In genomic region chr10:80104181-80104580, GRCm38 (mm10) we compare ENCODE assay signal across 29 mouse cellular contexts. TPM values are rescaled to one million over a fixed set of nuclear protein-coding genes. Genes with fewer than 3 reads are reported as not detected.
DNase-seq lines count a peak whose midpoint lies in the region; ATAC-seq and TF ChIP-seq lines count a peak whose summit lies in the region.
"Had no signal": no experiment of that assay in that cellular context is flagged by ENCODE, and none has a peak within 500 bp of the region (broad histone marks: within the 10 kb centered on the region; RNA-seq: fewer than 3 reads in every experiment).

No protein-coding gene starts in this region.

- no peak overlapping the region for H3K4me3 ChIP-seq in bone marrow macrophage, adult 2 months (ENCODE audit: insufficient read depth, low read length)
- no peak overlapping the region for H3K4me3 ChIP-seq in kidney, embryonic 15.5 days (replicated peaks)
- H3K4me3 ChIP-seq: heart, embryonic 12.5 days; hindbrain, embryonic 10.5 days; intestine, embryonic 15.5 days; midbrain, embryonic 12.5 days; stomach, embryonic 15.5 days had no signal

- H3K4me1 ChIP-seq in bone marrow macrophage, adult 2 months (ENCODE audit: control insufficient read depth, insufficient read depth, low read length): peaks cover 59% of the 10 kb centered on the region
- H3K4me1 ChIP-seq in kidney, embryonic 15.5 days: peaks cover 33% of the 10 kb centered on the region

- no peaks in the 10 kb centered on the region for H3K9me3 ChIP-seq in kidney, embryonic 15.5 days (replicated peaks)
- H3K9me3 ChIP-seq: heart, embryonic 12.5 days; hindbrain, embryonic 10.5 days; intestine, embryonic 15.5 days; midbrain, embryonic 12.5 days; stomach, embryonic 15.5 days had no signal

- TF ChIP-seq CTCF in bone marrow macrophage, adult 2 months (IDR thresholded peaks at IDR 0.05; ENCODE audit: low read depth, low read length): no peak

- H3K27ac ChIP-seq in bone marrow macrophage, adult 2 months (ENCODE audit: insufficient read depth, low read depth, low read length): 0 out of 2 replicates have a peak overlapping the region, but pooled peaks have one; percentile 79
- H3K27ac ChIP-seq in kidney, embryonic 15.5 days: no peak overlapping the region
- H3K27ac ChIP-seq: hindbrain, embryonic 10.5 days; intestine, embryonic 15.5 days; midbrain, embryonic 12.5 days; stomach, embryonic 15.5 days had no signal

- no peak for ATAC-seq in kidney, embryonic 15.5 days (replicated peaks; ENCODE audit: low FRiP score)
- ATAC-seq: forebrain, embryonic 16.5 days; hindbrain, embryonic 16.5 days; intestine, embryonic 15.5 days; lung, postnatal 0 days had no signal

- DNase-seq in adrenal gland, postnatal 10 days: peak; percentile 47
- DNase-seq in adrenal gland, adult 8-10 months: no peak
- DNase-seq in 3134 (ENCODE audit: extremely low read depth, insufficient read length, low spot score): peak; percentile 76
- peak; percentile 95 for DNase-seq in NIH3T3 (ENCODE audit: low read depth)
- DNase-seq in ovary, adult 18-20 months (ENCODE audit: low spot score): no peak
- no peak for DNase-seq in lung, postnatal 36 days
- DNase-seq: B cell, adult 2 months; cerebellum, adult 8-10 months; cerebellum, postnatal 36 days; gastrocnemius, postnatal 10 days; heart, adult 11 months; heart, postnatal 10 days; kidney, adult 8-10 months; kidney, postnatal 14 days; layer of hippocampus, postnatal 36 days; retina, postnatal 1 day; right cerebral cortex, postnatal 25 days; thymus, postnatal 36 days had no signal

- no peak overlapping the region for H3K9ac ChIP-seq in kidney, embryonic 15.5 days
- H3K9ac ChIP-seq: heart, embryonic 12.5 days; intestine, embryonic 15.5 days; liver, embryonic 14.5 days; midbrain, embryonic 12.5 days; stomach, embryonic 15.5 days had no signal

- 81% methylated on average over 3 of the region's 3 CpGs for WGBS in kidney, embryonic 15.5 days

- H3K36me3 ChIP-seq in kidney, embryonic 15.5 days: no peaks in the 10 kb centered on the region
- H3K36me3 ChIP-seq: heart, embryonic 12.5 days; hindbrain, embryonic 10.5 days; intestine, embryonic 15.5 days; midbrain, embryonic 12.5 days; stomach, embryonic 15.5 days had no signal

- no peak for TF ChIP-seq POLR2A in bone marrow macrophage, adult 2 months (IDR thresholded peaks at IDR 0.05; ENCODE audit: borderline replicate concordance, low read depth, low read length)

- no peaks in the 10 kb centered on the region for H3K27me3 ChIP-seq in kidney, embryonic 15.5 days
- H3K27me3 ChIP-seq: heart, embryonic 12.5 days; intestine, embryonic 15.5 days; stomach, embryonic 15.5 days had no signal

- no peak overlapping the region for H3K4me2 ChIP-seq in kidney, embryonic 15.5 days
- H3K4me2 ChIP-seq: heart, embryonic 12.5 days; intestine, embryonic 15.5 days; midbrain, embryonic 12.5 days; stomach, embryonic 15.5 days had no signal

RNA-seq across cellular contexts. Expression of gene Sbno2, which starts 1.2 kb away (rescaled TPM):
- total RNA-seq in adrenal gland, postnatal 10 days (2021): 10 to 100 TPM; 37.5 to 55.7 TPM
- 10 to 100 TPM; 27.4 to 54.8 (median 45.1) TPM for total RNA-seq in adrenal gland, adult 8-10 months (2022)
- polyA plus RNA-seq in bone marrow macrophage, adult 2 months (2012; ENCODE audit: insufficient read depth, insufficient read length, missing spikeins): 54.5 and 55.8 TPM in 2 replicates
- 14.4 and 16.2 TPM in 2 replicates for polyA plus RNA-seq in kidney, embryonic 15.5 days (2015; fragmentation: Nextera tagmentation; extraction: Ambion mirVana)

RNA-seq across cellular contexts. Expression of gene Stk11, which starts 11.4 kb away (rescaled TPM):
- total RNA-seq in adrenal gland, postnatal 10 days (2021): 100 to 1,000 TPM; 133 to 151 TPM
- total RNA-seq in adrenal gland, adult 8-10 months (2022): 100 to 1,000 TPM; 127 to 146 (median 143) TPM
- polyA plus RNA-seq in bone marrow macrophage, adult 2 months (2012; ENCODE audit: insufficient read depth, insufficient read length, missing spikeins): 104 TPM in 2 replicates
- 15.0 and 22.4 TPM in 2 replicates for polyA plus RNA-seq in kidney, embryonic 15.5 days (2015; fragmentation: Nextera tagmentation; extraction: Ambion mirVana)

RNA-seq across cellular contexts. Expression of gene Atp5d, which starts 34.3 kb away (rescaled TPM):
- total RNA-seq in adrenal gland, postnatal 10 days (2021): 100 to 1,000 TPM; 982 to 996 TPM
- 100 to 1,000 TPM; 380 to 452 (median 425) TPM for total RNA-seq in adrenal gland, adult 8-10 months (2022)
- 198 TPM in 2 replicates for polyA plus RNA-seq in bone marrow macrophage, adult 2 months (2012; ENCODE audit: insufficient read depth, insufficient read length, missing spikeins)
- 594 and 612 TPM in 2 replicates for polyA plus RNA-seq in kidney, embryonic 15.5 days (2015; fragmentation: Nextera tagmentation; extraction: Ambion mirVana)

RNA-seq across cellular contexts. Expression of gene Cbarp, which starts 36.5 kb away (rescaled TPM):
- total RNA-seq in adrenal gland, postnatal 10 days (2021): 10 to 100 TPM; 41.6 to 65.6 TPM
- total RNA-seq in adrenal gland, adult 8-10 months (2022): 10 to 100 TPM; 58.4 to 92.4 (median 81.9) TPM
- 2.0 and 2.9 TPM in 2 replicates for polyA plus RNA-seq in bone marrow macrophage, adult 2 months (2012; ENCODE audit: insufficient read depth, insufficient read length, missing spikeins)
- 5.7 and 6.1 TPM in 2 replicates for polyA plus RNA-seq in kidney, embryonic 15.5 days (2015; fragmentation: Nextera tagmentation; extraction: Ambion mirVana)

RNA-seq across cellular contexts. Expression of gene Midn, which starts 43.9 kb away (rescaled TPM):
- 100 to 1,000 TPM; 106 to 127 TPM for total RNA-seq in adrenal gland, postnatal 10 days (2021)
- 100 to 1,000 TPM in 1 of 4 experiments, 10 to 100 TPM in 3; 56.4 to 145 (median 90.1) TPM for total RNA-seq in adrenal gland, adult 8-10 months (2022)
- 32.9 and 40.5 TPM in 2 replicates for polyA plus RNA-seq in bone marrow macrophage, adult 2 months (2012; ENCODE audit: insufficient read depth, insufficient read length, missing spikeins)
- polyA plus RNA-seq in kidney, embryonic 15.5 days (2015; fragmentation: Nextera tagmentation; extraction: Ambion mirVana): 18.8 and 19.5 TPM in 2 replicates

Comparison
In these comparisons a context has a peak if more than half of its experiments do, and no peak if none do; other contexts are left out.
1. DNase-seq: peak in adrenal gland, postnatal 10 days (single experiment), 3134 (single experiment) and NIH3T3 (single experiment); none in adrenal gland, adult 8-10 months (single experiment), ovary, adult 18-20 months (single experiment) and lung, postnatal 36 days (single experiment).